Mouse (Mus musculus): ENCODE measurements around the gene Lrrc4.

GRCm38 (mm10) chr6:28875333-28875732, 43.8 kb upstream of the Lrrc4 start:
- TF ChIP-seq POLR2A (IDR thresholded peaks at IDR 0.05; ENCODE audit: insufficient read depth, low read length) (no peak), EP300 (IDR thresholded peaks at IDR 0.05; ENCODE audit: insufficient read depth, low read depth, low read length) (no peak), CTCF (IDR thresholded peaks at IDR 0.05; ENCODE audit: low read depth, low read length) (no peak)

Measured in ES-Bruce4 (cell line).